Mouse (Mus musculus) liver, adult 2 months (tissue): ENCODE measurements around the gene Tnik.

Source experiments
- CTCF ChIP-seq: fragments of 200-500 bp; IDR thresholded peaks from 2 replicates; pipeline ENCODE4 v1.5.1; 2011; ENCODE audit warnings: low read depth, low read length, control low read depth
- POLR2A ChIP-seq: fragments of 200-500 bp; IDR thresholded peaks from 2 replicates; pipeline ENCODE4 v1.6.1; 2011; ENCODE audit warnings: low read length, control low read depth; ENCODE audit not compliant: insufficient read depth; ENCODE audit errors: extremely low read depth

DNA sequence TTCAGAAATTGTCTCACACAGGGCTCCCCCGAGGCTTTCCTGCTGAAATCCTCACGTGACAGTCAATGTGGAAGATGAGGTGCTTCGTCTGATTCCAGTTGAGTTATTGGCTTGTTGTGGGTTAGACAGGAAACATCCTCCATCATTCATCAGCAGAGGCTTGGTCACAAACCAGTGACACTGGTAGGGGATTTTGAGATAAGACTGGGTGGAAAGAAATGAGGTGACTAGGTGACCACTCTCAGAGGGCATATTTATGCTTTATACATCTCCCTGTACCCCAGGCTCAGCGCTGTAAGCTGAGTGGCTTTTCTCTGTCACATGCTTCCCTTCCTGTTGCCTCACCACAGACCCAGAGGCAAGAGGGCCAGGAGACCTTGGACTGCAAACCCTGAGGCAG is 184.9 kb downstream of the Tnik start:
- no peak for TF ChIP-seq CTCF
- no peak for TF ChIP-seq POLR2A
